Mouse (Mus musculus) E14TG2a.4 (cell line): ENCODE data around the gene Cntrob.

Experiments
- H3K27me3 ChIP-seq: 2 replicates; pipeline ENCODE4 v1.6.1; 2014; ENCODE audit warnings: low read length, control low read depth; ENCODE audit not compliant: insufficient read depth
- H3K36me3 ChIP-seq: 2 replicates; pipeline ENCODE4 v1.6.1; 2014; ENCODE audit warnings: low read length, control low read depth; ENCODE audit not compliant: insufficient read depth
- H3K4me1 ChIP-seq: replicated peaks from 2 replicates; pipeline ENCODE4 v1.6.1; 2014; ENCODE audit warnings: low read depth, low read length, control low read depth
- H3K4me3 ChIP-seq: replicated peaks from 2 replicates; pipeline ENCODE4 v1.5.1; 2014; ENCODE audit warnings: mild to moderate bottlenecking, low read length
- H3K9me3 ChIP-seq: 2 replicates; pipeline ENCODE4 v1.6.1; 2014; ENCODE audit warnings: low read length, control low read depth
- CTCF ChIP-seq: conservative IDR thresholded peaks from 2 replicates; pipeline ENCODE4 v1.5.1; 2014; ENCODE audit warnings: low read length
- NANOG ChIP-seq: IDR thresholded peaks from 2 replicates; pipeline ENCODE4 v1.6.1; 2014; ENCODE audit warnings: borderline replicate concordance, low read length, mixed read lengths
- POU5F1 ChIP-seq: IDR thresholded peaks from 2 replicates; pipeline ENCODE4 v1.6.1; 2014; ENCODE audit warnings: low read length, borderline replicate concordance

Gene Cntrob

GRCm38 (mm10) chr11:69257807-69258206 lies 65.8 kb downstream of the Cntrob start:
- TF ChIP-seq POU5F1: no peak
- TF ChIP-seq NANOG: no peak
- peak; percentile 43 for TF ChIP-seq CTCF
- Histone ChIP-seq H3K27me3 (peaks cover 14% of the 10 kb centered on the region; the same call in 1 of the 2 replicates), H3K36me3 (no peaks in the 10 kb centered on the region), H3K4me1 (0 out of 2 replicates have a peak, but pooled peaks cover 4% of the 10 kb centered on the region), H3K9me3 (peaks cover 3% of the 10 kb centered on the region; the same call in 1 of the 2 replicates), H3K4me3 (no peak overlapping the region)

- Histone ChIP-seq H3K9me3 (peaks cover 3% of the 10 kb centered on the region; the same call in 1 of the 2 replicates), H3K36me3 (no peaks in the 10 kb centered on the region), H3K27me3 (peaks cover 16% of the 10 kb centered on the region; the same call in 1 of the 2 replicates), H3K4me1 (0 out of 2 replicates have a peak, but pooled peaks cover 4% of the 10 kb centered on the region), H3K4me3 (no peak overlapping the region)
- TF ChIP-seq NANOG (no peak), POU5F1 (no peak), CTCF (no peak)
These were observed 66.5 kb downstream of the Cntrob start for GRCm38 (mm10) chr11:69257072-69257471.

GRCm38 (mm10) chr11:69254808-69255207 lies 68.8 kb downstream of the Cntrob start:
- Histone ChIP-seq H3K4me1 (peaks cover 7% of the 10 kb centered on the region; the same call in 1 of the 2 replicates), H3K4me3 (no peak overlapping the region), H3K36me3 (no peaks in the 10 kb centered on the region), H3K9me3 (peaks cover 3% of the 10 kb centered on the region; the same call in 1 of the 2 replicates), H3K27me3 (peaks cover 15% of the 10 kb centered on the region; the same call in 1 of the 2 replicates)
- TF ChIP-seq NANOG (no peak), POU5F1 (no peak), CTCF (no peak)

GRCm38 (mm10) chr11:69253131-69253530 lies 70.4 kb downstream of the Cntrob start:
- Histone ChIP-seq H3K4me1 (peaks cover 5% of the 10 kb centered on the region; the same call in 1 of the 2 replicates), H3K36me3 (no peaks in the 10 kb centered on the region), H3K4me3 (no peak overlapping the region), H3K9me3 (peaks cover 3% of the 10 kb centered on the region; the same call in 1 of the 2 replicates), H3K27me3 (peaks cover 10% of the 10 kb centered on the region; the same call in 1 of the 2 replicates)
- TF ChIP-seq POU5F1 (no peak), NANOG (no peak), CTCF (no peak)

- no peaks in the 10 kb centered on the region for H3K36me3 ChIP-seq
- TF ChIP-seq POU5F1 (no peak), NANOG (no peak), CTCF (no peak)
- H3K9me3 ChIP-seq: peaks cover 3% of the 10 kb centered on the region; the same call in 1 of the 2 replicates
- no peak overlapping the region for H3K4me3 ChIP-seq
- peaks cover 2% of the 10 kb centered on the region; the same call in 1 of the 2 replicates for H3K4me1 ChIP-seq
- peaks cover 17% of the 10 kb centered on the region; the same call in 1 of the 2 replicates for H3K27me3 ChIP-seq
These were observed 71.6 kb downstream of the Cntrob start for GRCm38 (mm10) chr11:69251953-69252352.

DNA sequence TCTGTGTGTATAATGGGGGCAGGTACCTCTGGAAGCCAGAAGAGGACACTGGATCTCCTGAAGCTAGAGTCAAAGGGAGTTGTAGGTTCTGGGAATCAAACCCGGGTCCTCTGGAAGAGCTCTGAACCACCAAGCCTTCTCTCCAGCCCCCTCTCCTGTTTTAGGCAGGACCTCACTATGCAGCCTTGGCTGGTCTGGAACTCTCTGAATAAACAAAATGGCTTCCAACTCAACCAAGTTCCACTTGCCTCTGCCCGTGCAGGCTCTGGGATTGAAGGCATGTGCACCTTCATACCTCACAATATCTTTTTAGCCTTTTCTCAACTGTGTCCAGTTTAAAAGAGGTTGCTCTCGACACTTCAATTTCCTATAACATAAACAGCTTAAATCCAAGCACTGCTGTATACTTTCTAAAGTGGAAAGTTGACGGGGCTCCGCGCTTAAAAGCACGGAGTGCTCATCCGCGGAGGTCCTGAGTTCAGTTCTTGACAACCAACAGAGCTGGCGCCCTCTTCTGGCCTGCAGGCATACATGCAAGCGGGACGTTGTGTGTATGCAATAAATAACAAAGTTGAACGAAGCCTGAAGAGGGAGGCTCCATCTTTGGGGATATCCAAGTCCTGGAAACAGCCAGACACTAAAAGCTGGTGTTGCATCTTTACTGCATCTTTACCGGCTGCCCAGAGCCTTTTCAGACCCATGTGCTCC lies 72.3 kb downstream of the Cntrob start:
- Histone ChIP-seq H3K27me3 (peaks cover 17% of the 10 kb centered on the region; the same call in 1 of the 2 replicates), H3K4me1 (peaks cover 2% of the 10 kb centered on the region; the same call in 1 of the 2 replicates)
- TF ChIP-seq NANOG (no peak), CTCF (peak; percentile 66), POU5F1 (no peak)

DNA sequence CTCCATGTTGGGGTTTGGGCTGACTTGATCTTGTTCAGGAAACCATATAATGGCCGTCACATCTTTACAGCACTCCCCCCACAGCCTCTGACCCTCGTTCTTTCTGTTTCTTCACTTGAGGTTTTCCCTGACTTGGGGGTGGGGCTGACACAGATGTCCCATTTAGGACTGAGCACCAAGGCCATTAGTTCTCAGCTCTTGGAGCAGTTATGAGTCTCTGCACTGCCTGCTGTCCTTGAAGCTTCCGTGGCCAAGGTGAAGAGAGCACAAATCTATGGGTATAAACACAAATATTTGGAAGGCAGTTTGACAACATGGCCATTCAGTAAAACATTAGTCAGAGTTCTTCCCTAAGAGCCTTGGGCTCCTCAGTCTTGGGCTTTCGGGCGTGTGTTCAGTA lies 73.5 kb downstream of the Cntrob start:
- Histone ChIP-seq H3K9me3 (peaks cover 3% of the 10 kb centered on the region; the same call in 1 of the 2 replicates), H3K4me3 (no peak overlapping the region), H3K4me1 (peaks cover 2% of the 10 kb centered on the region; the same call in 1 of the 2 replicates), H3K36me3 (no peaks in the 10 kb centered on the region), H3K27me3 (peaks cover 14% of the 10 kb centered on the region; the same call in 1 of the 2 replicates)
- TF ChIP-seq CTCF: no peak
- no peak for TF ChIP-seq POU5F1
- no peak for TF ChIP-seq NANOG

More for the DNA sequence above, 72.3 kb downstream of the Cntrob start:
- H3K36me3 ChIP-seq: no peaks in the 10 kb centered on the region
- H3K4me3 ChIP-seq: no peak overlapping the region
- peaks cover 3% of the 10 kb centered on the region; the same call in 1 of the 2 replicates for H3K9me3 ChIP-seq
